Mouse (Mus musculus) fibroblast of lung, adult 2 months (primary cell): ENCODE results near the gene Hykk.

Experiments
- DNase-seq: peaks from one replicate; pipeline ENCODE4 v3.0.0-alpha.2; 2011; ENCODE audit warnings: low read depth

The Hykk gene

GRCm38 (mm10) chr9:54981291-54982191 is 64.5 kb downstream of the Hykk start:
- no peak for DNase-seq

- no peak for DNase-seq
Measured at GRCm38 (mm10) chr9:54982401-54982800, 65.3 kb downstream of the Hykk start.

DNA sequence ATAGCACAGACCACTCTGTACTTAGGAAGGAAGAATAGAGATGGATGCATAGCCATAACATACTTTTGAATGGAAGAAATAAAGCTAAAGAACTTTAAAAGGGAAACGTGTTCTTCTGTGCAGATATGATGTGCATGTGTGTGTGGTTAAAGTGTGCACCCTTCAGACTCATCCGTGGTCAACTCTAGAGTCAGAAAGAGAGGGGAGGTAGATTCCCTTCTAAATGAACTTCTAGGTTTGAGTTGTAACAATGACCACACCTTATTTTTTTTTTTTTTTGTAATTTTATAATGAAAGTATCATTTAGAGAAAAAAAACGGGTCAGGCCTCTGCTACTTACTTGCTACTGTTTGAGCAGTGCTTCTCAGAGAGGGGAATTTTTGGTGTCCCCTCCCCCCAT is 73.3 kb downstream of the Hykk start:
- DNase-seq, result no peak

DNA sequence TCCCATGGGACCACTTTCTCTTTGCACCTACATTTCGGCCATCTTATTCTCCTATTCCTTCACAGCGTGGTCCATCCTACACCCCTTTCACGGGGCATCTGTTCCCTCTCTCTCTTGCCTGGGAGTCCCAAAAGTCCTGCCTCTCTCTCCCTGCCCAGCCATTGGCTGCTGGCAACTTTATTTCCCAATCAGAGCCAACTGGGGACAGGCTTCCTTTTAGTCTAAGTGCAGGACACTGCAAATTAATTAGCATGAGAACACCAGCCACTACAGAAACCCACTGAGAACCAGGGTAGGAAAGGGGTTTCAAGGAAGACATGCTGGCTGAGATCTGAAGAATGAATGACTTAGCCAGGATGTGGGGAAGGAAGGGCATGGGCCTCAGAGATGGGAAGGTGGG is 77.3 kb downstream of the Hykk start:
- DNase-seq, result no peak

GRCm38 (mm10) chr9:54995645-54996044 is 78.6 kb downstream of the Hykk start:
- DNase-seq, result no peak
